In the genomic region with DNA sequence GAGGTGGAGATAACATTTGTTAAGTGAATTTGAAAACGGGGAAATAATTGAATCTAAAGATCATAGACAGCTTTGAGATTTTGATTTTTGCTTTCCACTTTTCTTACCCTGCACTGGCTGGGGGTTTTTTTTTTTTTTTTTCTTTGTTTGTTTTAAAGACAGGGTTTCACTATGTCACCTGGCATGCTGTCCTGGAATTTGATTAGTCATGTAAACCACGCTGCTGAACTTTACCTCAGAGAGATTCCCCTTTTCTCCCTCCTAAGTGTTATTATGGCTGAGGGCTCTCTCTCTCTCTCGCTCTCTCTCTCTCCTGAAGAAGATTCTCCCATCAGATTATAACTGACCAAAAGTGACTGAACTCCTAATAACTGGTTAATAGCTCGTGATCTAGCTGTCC, we compare ENCODE assay signal across 21 mouse cellular contexts.
DNase-seq lines count a peak whose midpoint lies in the region; ATAC-seq and TF ChIP-seq lines count a peak whose summit lies in the region.
"Had no signal": no experiment of that assay in that cellular context is flagged by ENCODE, and none has a peak within 500 bp of the region (broad histone marks: within the 10 kb centered on the region; RNA-seq: fewer than 3 reads in every experiment).

No protein-coding gene starts in this region.

- in situ Hi-C loops in Patski (cut with MboI; ENCODE audit: low pct_unique_long_range_greater_than_20kb), result loop anchor here (5.0 kb wide), 1 partner anchor 823 kb away; no protein-coding TSS in a partner anchor

- DNase-seq in 3T3-L1 (ENCODE audit: low read depth, low spot score), result peak; percentile 91
- DNase-seq in Muller cell, postnatal 12 days (ENCODE audit: inconsistent ontology term), result peak; percentile 10
- no peak for DNase-seq in Patski (ENCODE audit: low read depth, low spot score)
- no peak for DNase-seq in adrenal gland, postnatal 25 days
- DNase-seq: adrenal gland, adult 2 months; adrenal gland, postnatal 10 days; adrenal gland, postnatal 36 days; cerebellum, adult 11-12 months; cerebellum, adult 2 months; cerebellum, adult 9-10 months; cerebellum, postnatal 10 days; cerebellum, postnatal 25 days had no signal

- POLR2A ChIA-PET in Patski (lab: Charles Lee), result interaction anchor here (1.0 kb wide), 1 partner anchor 9 kb away, joined by 4 read pairs; no protein-coding TSS in a partner anchor

- CTCF ChIA-PET in Patski (lab: Charles Lee), result interaction anchor here (1.3 to 1.9 kb wide), 2 partner anchors 9 to 64 kb away, joined by 4 to 5 read pairs; no protein-coding TSS in a partner anchor

- H3K27ac ChIP-seq in midbrain, embryonic 16.5 days (ENCODE audit: low read length), result no peak overlapping the region
- no peak overlapping the region for H3K27ac ChIP-seq in forebrain, embryonic 12.5 days
- H3K27ac ChIP-seq: embryonic facial prominence, embryonic 10.5 days; embryonic facial prominence, embryonic 12.5 days had no signal

- no peak overlapping the region for H3K4me3 ChIP-seq in midbrain, embryonic 16.5 days (ENCODE audit: low read depth, low read length)
- no peak overlapping the region for H3K4me3 ChIP-seq in forebrain, embryonic 12.5 days (replicated peaks)
- H3K4me3 ChIP-seq: embryonic facial prominence, embryonic 10.5 days; embryonic facial prominence, embryonic 12.5 days had no signal

- peak; percentile 23 for ATAC-seq in Patski
- ATAC-seq in midbrain, embryonic 16.5 days, result no peak
- no peak for ATAC-seq in forebrain, embryonic 12.5 days (ENCODE audit: low FRiP score)
- ATAC-seq: CD4-positive, CD25-positive, alpha-beta regulatory T cell, adult 4 months; forebrain, embryonic 14.5 days; forebrain, embryonic 16.5 days had no signal

- 78% methylated on average over 4 of the region's 4 CpGs for WGBS in midbrain, embryonic 16.5 days
- 75% methylated on average over 4 of the region's 4 CpGs for WGBS in forebrain, embryonic 12.5 days

- no peak for TF ChIP-seq CTCF in Patski (IDR thresholded peaks at IDR 0.05)

- H3K4me1 ChIP-seq in midbrain, embryonic 16.5 days (ENCODE audit: control insufficient read depth, insufficient read depth, low read length), result no peaks in the 10 kb centered on the region
- H3K4me1 ChIP-seq in forebrain, embryonic 12.5 days, result 0 out of 2 replicates have a peak, but pooled peaks cover 3% of the 10 kb centered on the region
- H3K4me1 ChIP-seq: embryonic facial prominence, embryonic 12.5 days had no signal

- H3K36me3 ChIP-seq in midbrain, embryonic 16.5 days (ENCODE audit: control insufficient read depth, insufficient read depth, low read length), result no peaks in the 10 kb centered on the region
- no peaks in the 10 kb centered on the region for H3K36me3 ChIP-seq in forebrain, embryonic 12.5 days (replicated peaks)
- H3K36me3 ChIP-seq: embryonic facial prominence, embryonic 10.5 days; embryonic facial prominence, embryonic 12.5 days; G1E had no signal

- H3K27me3 ChIP-seq in Patski, result no peaks in the 10 kb centered on the region
- H3K27me3 ChIP-seq in midbrain, embryonic 16.5 days (ENCODE audit: control insufficient read depth, insufficient read depth, low read depth, low read length), result no peaks in the 10 kb centered on the region
- H3K27me3 ChIP-seq in forebrain, embryonic 12.5 days, result no peaks in the 10 kb centered on the region
- H3K27me3 ChIP-seq: CH12.LX; embryonic facial prominence, embryonic 12.5 days had no signal

- no peak overlapping the region for H3K4me2 ChIP-seq in midbrain, embryonic 16.5 days (ENCODE audit: low read length)
- H3K4me2 ChIP-seq in forebrain, embryonic 12.5 days, result no peak overlapping the region
- H3K4me2 ChIP-seq: embryonic facial prominence, embryonic 12.5 days had no signal

- H3K9ac ChIP-seq in midbrain, embryonic 16.5 days (ENCODE audit: low read depth, low read length), result no peak overlapping the region
- no peak overlapping the region for H3K9ac ChIP-seq in forebrain, embryonic 12.5 days
- H3K9ac ChIP-seq: embryonic facial prominence, embryonic 12.5 days had no signal

- no peaks in the 10 kb centered on the region for H3K9me3 ChIP-seq in midbrain, embryonic 16.5 days (replicated peaks; ENCODE audit: control insufficient read depth, low read length, poor library complexity, severe bottlenecking)
- no peaks in the 10 kb centered on the region for H3K9me3 ChIP-seq in forebrain, embryonic 12.5 days
- H3K9me3 ChIP-seq: embryonic facial prominence, embryonic 10.5 days; embryonic facial prominence, embryonic 12.5 days; G1E had no signal

Comparison
In these comparisons a context has a peak if more than half of its experiments do, and no peak if none do; other contexts are left out.
1. DNase-seq: peak in 3T3-L1 (single experiment) and Muller cell, postnatal 12 days (single experiment); none in Patski (single experiment) and adrenal gland, postnatal 25 days (single experiment).